In the genomic region with DNA sequence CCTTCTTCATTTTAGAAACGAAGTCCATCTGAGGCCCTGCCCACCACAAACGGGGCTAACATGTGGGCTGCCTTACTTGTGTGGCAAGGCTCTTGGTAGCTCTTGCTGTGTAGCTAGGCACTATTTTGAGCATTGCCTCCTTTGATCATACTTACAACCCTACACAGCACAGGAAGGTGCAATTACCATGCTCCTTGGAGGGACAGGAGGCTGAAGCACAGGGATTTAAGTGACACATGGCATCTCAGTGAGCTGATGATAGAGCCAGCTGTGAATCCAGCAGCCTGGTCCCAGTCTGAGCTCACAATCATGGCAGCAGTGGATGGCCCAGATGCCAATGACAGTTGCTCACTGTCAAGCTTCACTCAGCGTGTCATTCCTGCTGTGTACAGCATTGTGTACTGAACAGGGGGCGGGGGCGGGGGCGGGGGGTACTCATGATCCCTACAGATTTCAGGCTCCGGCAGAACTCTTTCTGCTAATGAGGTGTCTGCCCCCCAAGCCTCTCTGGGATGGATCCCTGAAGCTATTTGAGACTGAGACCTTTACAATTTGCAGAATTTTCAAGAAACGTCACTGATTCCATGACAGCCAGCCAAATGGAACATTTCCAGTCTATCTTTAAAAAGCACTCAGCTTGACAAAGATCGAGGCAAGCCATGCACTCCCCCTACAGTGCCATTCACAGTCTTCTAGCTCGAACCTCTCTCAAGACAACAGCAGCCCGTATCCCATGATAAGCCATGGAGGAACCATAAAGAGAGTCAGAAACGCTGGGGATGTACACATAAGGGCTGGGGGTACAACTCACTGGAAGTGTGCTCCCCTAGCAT, we compare ENCODE assay signal across 13 mouse cellular contexts.
DNase-seq lines count a peak whose midpoint lies in the region; ATAC-seq and TF ChIP-seq lines count a peak whose summit lies in the region.
"Had no signal": no experiment of that assay in that cellular context is flagged by ENCODE, and none has a peak within 500 bp of the region (broad histone marks: within the 10 kb centered on the region; RNA-seq: fewer than 3 reads in every experiment).

No protein-coding gene starts in this region.

- 39% methylated on average over 12 of the region's 12 CpGs for WGBS in forebrain, postnatal 0 days
- WGBS in lung, embryonic 16.5 days, result 65% methylated on average over 12 of the region's 12 CpGs
- 86% methylated on average over 12 of the region's 12 CpGs for WGBS in intestine, embryonic 16.5 days

- no peak overlapping the region for H3K4me3 ChIP-seq in left cerebral cortex, adult 2 months
- no peak overlapping the region for H3K4me3 ChIP-seq in forebrain, postnatal 0 days (ENCODE audit: low read depth, low read length)
- H3K4me3 ChIP-seq in lung, embryonic 16.5 days (ENCODE audit: low read length), result no peak overlapping the region
- H3K4me3 ChIP-seq in intestine, embryonic 16.5 days (ENCODE audit: low read length), result no peak overlapping the region
- H3K4me3 ChIP-seq: embryonic facial prominence, embryonic 13.5 days had no signal

- ATAC-seq in forebrain, postnatal 0 days, result peak; percentile 82
- ATAC-seq in lung, embryonic 16.5 days (ENCODE audit: low read depth), result peak; percentile 91
- no peak for ATAC-seq in intestine, embryonic 16.5 days
- ATAC-seq: liver, postnatal 0 days had no signal

- no peak for TF ChIP-seq CTCF in left cerebral cortex, adult 2 months (IDR thresholded peaks at IDR 0.05)
- TF ChIP-seq CTCF in forebrain, postnatal 0 days (IDR thresholded peaks at IDR 0.05; ENCODE audit: low read depth), result no peak

- H3K4me1 ChIP-seq in forebrain, postnatal 0 days (ENCODE audit: insufficient read depth), result peaks cover 4% of the 10 kb centered on the region; the same call in 1 of the 2 replicates
- H3K4me1 ChIP-seq in lung, embryonic 16.5 days (replicated peaks; ENCODE audit: control insufficient read depth, insufficient read depth, low read length), result peaks cover 6% of the 10 kb centered on the region; the same call in 1 of the 2 replicates
- H3K4me1 ChIP-seq in intestine, embryonic 16.5 days (ENCODE audit: control insufficient read depth, insufficient read depth, low read length), result no peaks in the 10 kb centered on the region

- no peak overlapping the region for H3K9ac ChIP-seq in forebrain, postnatal 0 days
- H3K9ac ChIP-seq in lung, embryonic 16.5 days (ENCODE audit: low read length), result no peak overlapping the region
- no peak overlapping the region for H3K9ac ChIP-seq in intestine, embryonic 16.5 days (ENCODE audit: low read depth, low read length)
- H3K9ac ChIP-seq: embryonic facial prominence, embryonic 13.5 days; liver, postnatal 0 days had no signal

- H3K27me3 ChIP-seq in forebrain, postnatal 0 days (ENCODE audit: insufficient read depth, low read length), result no peaks in the 10 kb centered on the region
- no peaks in the 10 kb centered on the region for H3K27me3 ChIP-seq in lung, embryonic 16.5 days (ENCODE audit: control insufficient read depth, insufficient read depth, low read depth, low read length)
- no peaks in the 10 kb centered on the region for H3K27me3 ChIP-seq in intestine, embryonic 16.5 days (replicated peaks; ENCODE audit: control insufficient read depth, insufficient read depth, low read length)
- H3K27me3 ChIP-seq: embryonic facial prominence, embryonic 13.5 days had no signal

- H3K36me3 ChIP-seq in forebrain, postnatal 0 days (ENCODE audit: insufficient read depth), result peaks cover 23% of the 10 kb centered on the region
- peaks cover 11% of the 10 kb centered on the region for H3K36me3 ChIP-seq in lung, embryonic 16.5 days (ENCODE audit: control insufficient read depth, insufficient read depth, low read length)
- no peaks in the 10 kb centered on the region for H3K36me3 ChIP-seq in intestine, embryonic 16.5 days (ENCODE audit: control insufficient read depth, insufficient read depth, low read length)

- no peak overlapping the region for H3K4me2 ChIP-seq in forebrain, postnatal 0 days (ENCODE audit: low read depth)
- no peak overlapping the region for H3K4me2 ChIP-seq in lung, embryonic 16.5 days (ENCODE audit: low read depth, low read length)
- H3K4me2 ChIP-seq in intestine, embryonic 16.5 days (ENCODE audit: low read depth, low read length), result no peak overlapping the region
- H3K4me2 ChIP-seq: embryonic facial prominence, embryonic 13.5 days had no signal

- no peak for DNase-seq in left cerebral cortex, adult 2 months (ENCODE audit: extremely low spot score in 1 of 2, low spot score in 2 of 2)
- no peak for DNase-seq in left cerebral cortex, postnatal 36 days (ENCODE audit: low spot score in 2 of 2)
- DNase-seq in forebrain, postnatal 0 days, result peak; percentile 60
- peak; percentile 49 for DNase-seq in retina, embryonic 14.5 days (ENCODE audit: low spot score)
- DNase-seq in heart, postnatal 10 days, result no peak
- DNase-seq: cerebellum, adult 9-10 months; heart, postnatal 4 days; layer of hippocampus, adult 9-11 months; liver, postnatal 0 days; thymus, postnatal 14 days had no signal

- peak overlapping the region; percentile 80 for H3K27ac ChIP-seq in left cerebral cortex, adult 2 months
- peak overlapping the region; percentile 9; the same call in 1 of the 2 replicates for H3K27ac ChIP-seq in forebrain, postnatal 0 days (ENCODE audit: low read depth, low read length)
- H3K27ac ChIP-seq in lung, embryonic 16.5 days (ENCODE audit: low read length), result peak overlapping the region; percentile 75
- no peak overlapping the region for H3K27ac ChIP-seq in intestine, embryonic 16.5 days (ENCODE audit: low read length)
- H3K27ac ChIP-seq: embryonic facial prominence, embryonic 13.5 days had no signal

- H3K9me3 ChIP-seq in forebrain, postnatal 0 days (ENCODE audit: low read length), result no peaks in the 10 kb centered on the region
- H3K9me3 ChIP-seq in lung, embryonic 16.5 days (ENCODE audit: control insufficient read depth, low read length), result no peaks in the 10 kb centered on the region
- no peaks in the 10 kb centered on the region for H3K9me3 ChIP-seq in intestine, embryonic 16.5 days (ENCODE audit: control insufficient read depth, low read length)
- H3K9me3 ChIP-seq: embryonic facial prominence, embryonic 13.5 days had no signal

- intact Hi-C loops in left cerebral cortex, adult 2 months (cut with DNase I), result no loop called here
- intact Hi-C loops in left cerebral cortex, postnatal 36 days (cut with DNase I), result no loop called here
- intact Hi-C loops in heart, postnatal 10 days (cut with DNase I), result no loop called here

Comparison
In these comparisons a context has a peak if more than half of its experiments do, and no peak if none do; other contexts are left out.
1. DNase-seq: peak in forebrain, postnatal 0 days (single experiment) and retina, embryonic 14.5 days (single experiment); none in left cerebral cortex, adult 2 months (0 of 2), left cerebral cortex, postnatal 36 days (0 of 2) and heart, postnatal 10 days (0 of 2).